Mouse (Mus musculus) thymus, adult 2 months (tissue): ENCODE measurements at regions not wholly inside any gene's neighbourhood (a gene's known extent, or its start where the extent isn't known, plus 50 kb on each side); places are given as distances from the start of the nearest gene placed in this dataset.

Experiments
- DNase-seq: peaks from one replicate; pipeline ENCODE4 v3.0.0; 2021
- H3K27ac ChIP-seq: fragments of 200-500 bp; 2 replicates; pipeline ENCODE4 v1.5.1; 2012; ENCODE audit warnings: low read length, control low read depth; ENCODE audit not compliant: control insufficient read depth, insufficient read depth
- H3K27me3 ChIP-seq: fragments of 200-500 bp; 2 replicates; pipeline ENCODE4 v1.6.1; 2012; ENCODE audit warnings: mild to moderate bottlenecking, low read length, moderate library complexity, mixed read lengths; ENCODE audit not compliant: control insufficient read depth, insufficient read depth
- H3K36me3 ChIP-seq: fragments of 200-500 bp; 2 replicates; pipeline ENCODE4 v1.6.1; 2012; ENCODE audit warnings: mild to moderate bottlenecking, low read length, moderate library complexity; ENCODE audit not compliant: control insufficient read depth, insufficient read depth
- H3K4me1 ChIP-seq: fragments of 200-500 bp; replicated peaks from 2 replicates; pipeline ENCODE4 v1.6.1; 2012; ENCODE audit warnings: low read length; ENCODE audit not compliant: control insufficient read depth, insufficient read depth
- H3K4me3 ChIP-seq: fragments of 200-500 bp; 2 replicates; pipeline ENCODE4 v1.5.1; 2012; ENCODE audit warnings: mild to moderate bottlenecking, low read length, control low read depth, moderate library complexity; ENCODE audit not compliant: control insufficient read depth, insufficient read depth
- CTCF ChIP-seq: fragments of 200-500 bp; IDR thresholded peaks from 2 replicates; pipeline ENCODE4 v1.5.1; 2012; ENCODE audit warnings: mild to moderate bottlenecking, control low read depth, low read length, moderate library complexity, borderline replicate concordance; ENCODE audit not compliant: control insufficient read depth, poor library complexity, insufficient read depth; ENCODE audit errors: extremely low read depth
- POLR2A ChIP-seq: fragments of 200-500 bp; IDR thresholded peaks from 2 replicates; pipeline ENCODE4 v1.6.1; 2012; ENCODE audit warnings: mild to moderate bottlenecking, low read length, control low read depth, moderate library complexity; ENCODE audit not compliant: control insufficient read depth, poor library complexity, insufficient read depth; ENCODE audit errors: extremely low read depth
- WGBS: fragments of 180-500 bp; shearing (Covaris S2); methylation state at CpG from one replicate; pipeline ENCODE4 v1.1.7; 2018; 5-methylcytosine and 5-hydroxymethylcytosine counted together

- Histone ChIP-seq H3K27me3 (no peaks in the 10 kb centered on the region), H3K36me3 (no peaks in the 10 kb centered on the region), H3K4me1 (peaks cover 8% of the 10 kb centered on the region), H3K27ac (no peak overlapping the region), H3K4me3 (no peak overlapping the region)
- TF ChIP-seq CTCF: no peak
- no peak for TF ChIP-seq POLR2A
- no peak for DNase-seq
- WGBS: 52% methylated on average over 8 of the region's 8 CpGs
Measured at GRCm38 (mm10) chr5:35158346-35159047, 52.9 kb upstream of the Lrpap1 start.

GRCm38 (mm10) chr5:35156371-35156770, 50.8 kb upstream of the Lrpap1 start:
- H3K36me3 ChIP-seq: no peaks in the 10 kb centered on the region
- DNase-seq: no peak
- no peak overlapping the region for H3K4me3 ChIP-seq
- H3K27me3 ChIP-seq: no peaks in the 10 kb centered on the region
- H3K4me1 ChIP-seq: peaks cover 8% of the 10 kb centered on the region
- TF ChIP-seq POLR2A (no peak), CTCF (no peak)
- 79% methylated on average over 7 of the region's 7 CpGs for WGBS
- no peak overlapping the region for H3K27ac ChIP-seq

- Histone ChIP-seq H3K27me3 (no peaks in the 10 kb centered on the region), H3K4me1 (peaks cover 8% of the 10 kb centered on the region), H3K27ac (no peak overlapping the region), H3K4me3 (no peak overlapping the region), H3K36me3 (no peaks in the 10 kb centered on the region)
- WGBS: 94% methylated on average over 3 of the region's 3 CpGs
- TF ChIP-seq POLR2A: no peak
- no peak for TF ChIP-seq CTCF
- no peak for DNase-seq
Measured at GRCm38 (mm10) chr5:35155717-35156116, 50.2 kb upstream of the Lrpap1 start.
